Mouse (Mus musculus): ENCODE data around the gene Pappa. TPM values are rescaled to one million over a fixed set of nuclear protein-coding genes. Genes with fewer than 3 reads are reported as not detected.

The Pappa gene
- polyA plus RNA-seq, 1 experiment from 2014 or later: 0.88 TPM

- H3K27me3 ChIP-seq (ENCODE audit: control insufficient read depth, insufficient read depth, low read length): no peaks in the 10 kb centered on the region
- H3K36me3 ChIP-seq (replicated peaks; ENCODE audit: control insufficient read depth, insufficient read depth, low read depth, low read length): no peaks in the 10 kb centered on the region
- H3K9ac ChIP-seq (replicated peaks; ENCODE audit: low read length): no peak overlapping the region
- H3K4me1 ChIP-seq (ENCODE audit: control insufficient read depth, insufficient read depth, low read length): no peaks in the 10 kb centered on the region
- H3K4me3 ChIP-seq (ENCODE audit: low read depth, low read length): no peak overlapping the region
- H3K27ac ChIP-seq (replicated peaks; ENCODE audit: low read depth, low read length): no peak overlapping the region
- H3K4me2 ChIP-seq (ENCODE audit: low read depth, low read length): no peak overlapping the region
- ATAC-seq (replicated peaks; ENCODE audit: insufficient number of reproducible peaks, low FRiP score, low TSS enrichment, low read depth): peak; percentile 84; the same call in 1 of the 2 replicates
- peak; percentile 71 for DNase-seq (ENCODE audit: low spot score)
- no peaks in the 10 kb centered on the region for H3K9me3 ChIP-seq (replicated peaks; ENCODE audit: control insufficient read depth, low read length)
- 50% methylated on average over 6 of the region's 6 CpGs for WGBS
These were observed 279.1 kb downstream of the Pappa start for GRCm38 (mm10) chr4:65402836-65403634.

Data from embryonic facial prominence, embryonic 11.5 days (tissue).